Mouse (Mus musculus) cerebellum, adult 8-10 months (tissue): ENCODE measurements at regions not wholly inside any gene's neighbourhood (a gene's known extent, or its start where the extent isn't known, plus 50 kb on each side); places are given as distances from the start of the nearest gene placed in this dataset.
"Not testable (repeated sequence)": the region's sequence is repeated elsewhere in the genome, so short reads cannot be mapped to it uniquely, and the experiment has no call there.

Experiments used
- DNase-seq: peaks from one replicate; pipeline ENCODE4 v3.0.0; 2022

GRCm38 (mm10) chr12:29395401-29395982 lies 132.7 kb upstream of the Myt1l start:
- DNase-seq: no peak

- no peak for DNase-seq
Observed at GRCm38 (mm10) chr12:29404434-29404833, 123.8 kb upstream of the Myt1l start.

GRCm38 (mm10) chr12:29409336-29410055 lies 118.7 kb upstream of the Myt1l start:
- no peak for DNase-seq

GRCm38 (mm10) chr12:29433936-29434335 lies 94.2 kb upstream of the Myt1l start:
- DNase-seq: no peak

GRCm38 (mm10) chr12:29439343-29440019 lies 88.7 kb upstream of the Myt1l start:
- DNase-seq: no peak

- DNase-seq: not testable (repeated sequence)
Observed at GRCm38 (mm10) chr12:29465201-29465600, 63.0 kb upstream of the Myt1l start.
